Mouse (Mus musculus): ENCODE measurements around the gene Disp1. TPM values are rescaled to one million over a fixed set of nuclear protein-coding genes. Genes with fewer than 3 reads are reported as not detected.
A peak's percentile ranks its signal among the peaks of the same experiment; 100 is the strongest.

Gene Disp1
- polyA plus RNA-seq, 2 experiments: 34.7 to 47.3 TPM

DNA sequence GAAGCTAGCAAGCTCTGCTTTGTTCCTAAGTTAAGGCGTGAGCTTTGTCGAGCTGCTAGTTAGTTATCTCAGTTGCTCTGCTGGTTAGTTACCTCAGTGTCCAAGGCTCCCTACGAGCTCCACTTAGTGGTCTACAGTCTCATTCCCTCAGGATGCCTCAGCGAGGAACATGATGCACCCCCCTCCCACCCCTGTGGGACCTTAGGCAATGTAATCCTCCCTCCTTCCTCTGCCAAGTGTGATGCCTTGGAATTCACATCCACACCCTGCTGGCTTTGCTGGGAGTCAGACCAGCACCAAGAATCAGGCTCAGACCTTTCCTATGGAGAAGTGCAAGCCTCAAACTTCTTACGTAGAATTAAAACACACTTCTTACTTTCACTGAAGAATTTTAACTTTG, 65.7 kb downstream of the Disp1 start:
- 73% methylated on average over 5 of the region's 5 CpGs for WGBS
- Histone ChIP-seq H3K27ac (replicated peaks; ENCODE audit: low read depth, low read length) (peak overlapping the region; percentile 29), H3K9me3 (ENCODE audit: control insufficient read depth, low read length) (no peaks in the 10 kb centered on the region), H3K4me1 (ENCODE audit: control insufficient read depth, insufficient read depth, low read length) (peaks cover 25% of the 10 kb centered on the region), H3K36me3 (ENCODE audit: control insufficient read depth, insufficient read depth, low read length) (0 out of 2 replicates have a peak, but pooled peaks cover 2% of the 10 kb centered on the region), H3K27me3 (ENCODE audit: control insufficient read depth, insufficient read depth, low read length) (no peaks in the 10 kb centered on the region), H3K4me2 (replicated peaks; ENCODE audit: low read depth, low read length, severe bottlenecking) (no peak overlapping the region), H3K9ac (ENCODE audit: low read depth, low read length, severe bottlenecking) (no peak overlapping the region), H3K4me3 (replicated peaks; ENCODE audit: low read length) (no peak overlapping the region)
- no peak for TF ChIP-seq POLR2A (IDR thresholded peaks at IDR 0.05; ENCODE audit: borderline replicate concordance, extremely low read depth, insufficient read depth, insufficient read length)
- ATAC-seq (ENCODE audit: low FRiP score, low read depth) (no peak), DNase-seq (ENCODE audit: low spot score) (no peak)

DNA sequence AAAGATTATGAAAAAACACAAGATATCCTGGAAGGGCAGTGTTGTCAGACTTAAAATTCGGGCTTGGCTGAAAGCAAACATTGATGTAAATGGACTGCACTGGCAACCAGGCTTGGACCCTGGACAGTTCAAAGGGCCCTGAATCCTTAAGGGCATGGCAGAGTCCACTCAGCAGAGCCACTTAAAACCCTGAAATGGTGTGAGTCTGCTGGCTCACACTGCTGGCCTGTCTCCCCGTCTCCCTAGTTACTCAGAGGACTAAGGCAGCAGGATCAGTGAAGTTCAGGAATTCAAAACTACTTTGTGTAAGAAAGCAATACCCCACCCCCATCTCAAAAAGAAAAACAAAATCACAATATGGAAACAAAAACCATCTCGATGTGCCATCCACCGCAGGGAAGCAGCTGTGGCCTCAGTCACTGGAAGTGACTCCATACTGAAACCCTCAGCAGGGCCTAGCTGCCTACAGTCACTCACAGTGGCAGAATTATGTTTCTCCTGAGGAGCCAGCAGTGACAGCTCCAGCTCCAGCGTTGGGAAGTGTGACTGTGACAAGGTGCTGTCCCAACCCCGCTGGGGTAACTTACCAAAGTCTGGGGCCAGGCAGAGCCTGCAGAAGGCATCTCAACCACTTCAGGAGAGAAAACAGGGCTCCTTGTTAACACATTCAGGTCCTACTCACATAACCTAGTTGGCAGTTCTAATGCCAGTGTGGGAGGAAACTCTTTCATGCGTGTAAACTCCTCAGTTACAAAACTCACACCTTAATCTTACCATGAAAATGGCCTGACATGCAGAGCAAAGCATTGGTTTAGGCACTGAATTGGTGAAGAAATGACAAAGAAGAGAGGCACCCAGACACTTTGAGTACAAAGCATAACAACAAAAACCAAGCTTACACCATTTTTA, 66.8 kb downstream of the Disp1 start:
- Histone ChIP-seq H3K27me3 (ENCODE audit: control insufficient read depth, insufficient read depth, low read length) (no peaks in the 10 kb centered on the region), H3K4me3 (replicated peaks; ENCODE audit: low read length) (no peak overlapping the region), H3K36me3 (ENCODE audit: control insufficient read depth, insufficient read depth, low read length) (0 out of 2 replicates have a peak, but pooled peaks cover 2% of the 10 kb centered on the region), H3K4me1 (ENCODE audit: control insufficient read depth, insufficient read depth, low read length) (peaks cover 31% of the 10 kb centered on the region), H3K9me3 (ENCODE audit: control insufficient read depth, low read length) (no peaks in the 10 kb centered on the region), H3K27ac (replicated peaks; ENCODE audit: low read depth, low read length) (no peak overlapping the region), H3K4me2 (replicated peaks; ENCODE audit: low read depth, low read length, severe bottlenecking) (no peak overlapping the region), H3K9ac (ENCODE audit: low read depth, low read length, severe bottlenecking) (no peak overlapping the region)
- no peak for TF ChIP-seq POLR2A (IDR thresholded peaks at IDR 0.05; ENCODE audit: borderline replicate concordance, extremely low read depth, insufficient read depth, insufficient read length)
- ATAC-seq (ENCODE audit: low FRiP score, low read depth) (no peak), DNase-seq (ENCODE audit: low spot score) (no peak)
- 54% methylated on average over 7 of the region's 7 CpGs for WGBS

DNA sequence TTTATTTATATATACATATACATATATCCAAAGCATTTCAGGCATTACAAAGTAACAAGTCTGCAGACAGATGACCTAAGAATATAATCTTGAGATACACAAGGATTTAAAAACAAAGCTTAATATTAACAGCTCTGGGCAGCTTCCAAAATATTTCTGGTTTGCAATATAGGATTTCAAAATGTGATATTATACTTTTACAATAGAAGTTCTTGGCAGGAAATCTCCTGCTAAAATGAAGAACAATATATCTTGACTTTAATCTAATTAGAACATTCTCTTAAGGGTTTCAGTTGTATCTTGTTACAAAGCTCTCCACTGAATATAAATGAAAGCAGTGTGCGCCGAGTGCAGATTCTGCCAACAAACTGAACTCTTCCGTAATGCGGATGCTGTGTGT, 68.0 kb downstream of the Disp1 start:
- H3K4me2 ChIP-seq (replicated peaks; ENCODE audit: low read depth, low read length, severe bottlenecking): no peak overlapping the region
- H3K9ac ChIP-seq (ENCODE audit: low read depth, low read length, severe bottlenecking): no peak overlapping the region
- 0 out of 2 replicates have a peak, but pooled peaks cover 2% of the 10 kb centered on the region for H3K36me3 ChIP-seq (ENCODE audit: control insufficient read depth, insufficient read depth, low read length)
- no peaks in the 10 kb centered on the region for H3K27me3 ChIP-seq (ENCODE audit: control insufficient read depth, insufficient read depth, low read length)
- no peak for ATAC-seq (ENCODE audit: low FRiP score, low read depth)
- no peaks in the 10 kb centered on the region for H3K9me3 ChIP-seq (ENCODE audit: control insufficient read depth, low read length)
- H3K4me1 ChIP-seq (ENCODE audit: control insufficient read depth, insufficient read depth, low read length): peaks cover 32% of the 10 kb centered on the region
- no peak overlapping the region for H3K4me3 ChIP-seq (replicated peaks; ENCODE audit: low read length)
- no peak overlapping the region for H3K27ac ChIP-seq (replicated peaks; ENCODE audit: low read depth, low read length)
- DNase-seq (ENCODE audit: low spot score): peak; percentile 70
- 85% methylated on average over 4 of the region's 4 CpGs for WGBS
- TF ChIP-seq POLR2A (IDR thresholded peaks at IDR 0.05; ENCODE audit: borderline replicate concordance, extremely low read depth, insufficient read depth, insufficient read length): no peak

DNA sequence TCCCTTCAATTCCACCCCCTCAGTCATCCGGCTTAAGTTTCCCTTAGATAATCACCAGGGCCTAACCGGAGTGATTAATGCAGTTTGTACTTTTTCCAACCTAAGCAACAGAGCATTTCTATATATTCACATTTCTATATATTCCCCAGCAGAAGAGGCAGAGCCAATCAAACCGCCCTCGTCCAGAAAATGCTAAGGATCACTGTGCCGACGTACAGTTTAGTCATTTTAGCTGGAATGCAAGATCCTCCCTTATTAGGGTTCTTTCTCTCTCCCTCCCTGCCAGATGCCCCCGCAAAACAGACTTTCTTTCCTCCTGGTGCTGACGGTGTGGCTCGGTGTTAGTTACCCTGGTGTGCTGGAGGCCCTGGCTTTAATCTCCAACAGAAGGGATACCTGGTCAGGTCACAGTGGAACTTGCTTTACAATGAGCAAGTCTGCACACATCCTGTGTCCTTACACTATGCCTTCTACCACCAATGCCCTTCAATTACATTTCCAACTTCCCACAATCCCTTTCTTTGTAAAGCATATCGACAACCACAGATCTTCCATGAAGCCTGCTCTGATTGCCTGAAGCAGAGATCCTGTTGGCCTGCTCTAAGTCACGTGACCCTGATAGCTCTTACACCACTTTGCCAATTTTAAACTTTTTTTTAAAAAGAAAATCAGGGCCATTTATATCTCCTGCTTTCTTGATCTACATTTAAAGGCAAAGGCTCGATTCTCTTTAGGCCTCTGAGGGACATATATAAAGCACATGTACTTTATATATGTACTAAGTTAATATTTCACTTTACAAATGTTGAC, 69.6 kb downstream of the Disp1 start:
- no peaks in the 10 kb centered on the region for H3K9me3 ChIP-seq (ENCODE audit: control insufficient read depth, low read length)
- peaks cover 32% of the 10 kb centered on the region for H3K4me1 ChIP-seq (ENCODE audit: control insufficient read depth, insufficient read depth, low read length)
- no peak overlapping the region for H3K4me3 ChIP-seq (replicated peaks; ENCODE audit: low read length)
- H3K9ac ChIP-seq (ENCODE audit: low read depth, low read length, severe bottlenecking): no peak overlapping the region
- no peaks in the 10 kb centered on the region for H3K36me3 ChIP-seq (ENCODE audit: control insufficient read depth, insufficient read depth, low read length)
- WGBS: 45% methylated on average over 12 of the region's 12 CpGs
- ATAC-seq (ENCODE audit: low FRiP score, low read depth) (no peak), DNase-seq (ENCODE audit: low spot score) (no peak)
- H3K27ac ChIP-seq (replicated peaks; ENCODE audit: low read depth, low read length): no peak overlapping the region
- no peaks in the 10 kb centered on the region for H3K27me3 ChIP-seq (ENCODE audit: control insufficient read depth, insufficient read depth, low read length)
- no peak for TF ChIP-seq POLR2A (IDR thresholded peaks at IDR 0.05; ENCODE audit: borderline replicate concordance, extremely low read depth, insufficient read depth, insufficient read length)
- H3K4me2 ChIP-seq (replicated peaks; ENCODE audit: low read depth, low read length, severe bottlenecking): no peak overlapping the region

DNA sequence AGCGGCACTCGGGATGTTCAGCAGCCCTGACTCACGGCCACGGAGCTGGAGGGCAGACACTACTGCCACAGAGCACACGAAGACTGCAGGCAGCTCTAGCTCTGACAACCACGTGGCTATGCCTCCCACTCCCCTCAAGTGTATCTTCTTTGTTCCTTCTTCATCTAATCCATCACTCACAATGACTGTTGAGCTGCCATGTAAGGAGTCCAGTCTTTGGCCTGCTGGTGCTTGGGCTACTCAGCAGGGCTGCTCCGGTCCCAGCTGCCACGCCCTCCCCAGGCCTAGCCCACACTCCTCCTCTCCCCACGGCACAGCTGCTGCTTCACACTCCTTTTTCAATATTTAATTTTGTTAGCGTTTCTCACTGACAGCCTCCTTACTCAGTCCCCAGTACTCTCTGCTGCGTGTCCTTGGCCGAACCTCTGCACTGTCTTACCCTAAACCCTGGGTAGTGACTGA, 70.9 kb downstream of the Disp1 start:
- no peak for TF ChIP-seq POLR2A (IDR thresholded peaks at IDR 0.05; ENCODE audit: borderline replicate concordance, extremely low read depth, insufficient read depth, insufficient read length)
- Histone ChIP-seq H3K9ac (ENCODE audit: low read depth, low read length, severe bottlenecking) (no peak overlapping the region), H3K9me3 (ENCODE audit: control insufficient read depth, low read length) (no peaks in the 10 kb centered on the region), H3K36me3 (ENCODE audit: control insufficient read depth, insufficient read depth, low read length) (no peaks in the 10 kb centered on the region), H3K27me3 (ENCODE audit: control insufficient read depth, insufficient read depth, low read length) (no peaks in the 10 kb centered on the region), H3K4me3 (replicated peaks; ENCODE audit: low read length) (no peak overlapping the region), H3K4me1 (ENCODE audit: control insufficient read depth, insufficient read depth, low read length) (peaks cover 28% of the 10 kb centered on the region), H3K4me2 (replicated peaks; ENCODE audit: low read depth, low read length, severe bottlenecking) (no peak overlapping the region), H3K27ac (replicated peaks; ENCODE audit: low read depth, low read length) (no peak overlapping the region)
- ATAC-seq (ENCODE audit: low FRiP score, low read depth): no peak
- WGBS: 51% methylated on average over 12 of the region's 12 CpGs
- DNase-seq (ENCODE audit: low spot score): no peak

Data from limb, embryonic 14.5 days (tissue).